Mouse (Mus musculus) spleen, adult 2 months (tissue): ENCODE measurements around the gene Lpp. TPM values are rescaled to one million over a fixed set of nuclear protein-coding genes. Genes with fewer than 3 reads are reported as not detected.
A peak's percentile ranks its signal among the peaks of the same experiment; 100 is the strongest.

ENCODE experiments used
- DNase-seq, 2 experiments: peaks; one replicate each; pipeline versions ENCODE4 v3.0.0 to v3.0.0-alpha.2; 2012 to 2021; ENCODE audit warnings: low spot score in 2 of 2, low read depth in 1 of 2
- H3K27ac ChIP-seq: fragments of 200-500 bp; 2 replicates; pipeline ENCODE4 v1.5.1; 2012; ENCODE audit warnings: low read length, inconsistent platforms; ENCODE audit not compliant: insufficient read depth
- H3K27me3 ChIP-seq: fragments of 200-500 bp; 2 replicates; pipeline ENCODE4 v1.6.1; 2012; ENCODE audit warnings: mild to moderate bottlenecking, moderate library complexity, low read length, inconsistent platforms; ENCODE audit not compliant: control insufficient read depth, insufficient read depth
- H3K36me3 ChIP-seq: fragments of 200-500 bp; 2 replicates; pipeline ENCODE4 v1.6.1; 2012; ENCODE audit warnings: mild to moderate bottlenecking, low read length, inconsistent platforms; ENCODE audit not compliant: control insufficient read depth, insufficient read depth
- H3K4me1 ChIP-seq: fragments of 200-500 bp; 2 replicates; pipeline ENCODE4 v1.6.1; 2011; ENCODE audit warnings: inconsistent platforms; ENCODE audit not compliant: control insufficient read depth, insufficient read depth, insufficient read length
- H3K4me3 ChIP-seq: fragments of 200-500 bp; 2 replicates; pipeline ENCODE4 v1.5.1; 2011; ENCODE audit warnings: mild to moderate bottlenecking, inconsistent platforms; ENCODE audit not compliant: insufficient read depth, insufficient read length; ENCODE audit errors: extremely low read depth
- CTCF ChIP-seq: fragments of 200-500 bp; IDR thresholded peaks from 2 replicates; pipeline ENCODE4 v1.5.1; 2011; ENCODE audit warnings: mild to moderate bottlenecking, inconsistent platforms; ENCODE audit not compliant: insufficient read depth, insufficient read length, insufficient replicate concordance; ENCODE audit errors: extremely low read depth
- POLR2A ChIP-seq: fragments of 200-500 bp; IDR thresholded peaks from 2 replicates; pipeline ENCODE4 v1.6.1; 2011; ENCODE audit warnings: low read depth, low read length, inconsistent platforms
- WGBS: fragments of 180-500 bp; shearing (Covaris S2); methylation state at CpG from one replicate; pipeline ENCODE4 v1.1.7; 2018; 5-methylcytosine and 5-hydroxymethylcytosine counted together
- polyA plus RNA-seq: library from polyadenylated mRNA; depleted of rRNA; stranded (reverse); fragments of >200 nt; gene quantifications from 2 replicates; pipeline ENCODE4 v1.2.3, GENCODE M21; 2012

Gene Lpp
- polyA plus RNA-seq, 1 experiment: 8.2 TPM

DNA sequence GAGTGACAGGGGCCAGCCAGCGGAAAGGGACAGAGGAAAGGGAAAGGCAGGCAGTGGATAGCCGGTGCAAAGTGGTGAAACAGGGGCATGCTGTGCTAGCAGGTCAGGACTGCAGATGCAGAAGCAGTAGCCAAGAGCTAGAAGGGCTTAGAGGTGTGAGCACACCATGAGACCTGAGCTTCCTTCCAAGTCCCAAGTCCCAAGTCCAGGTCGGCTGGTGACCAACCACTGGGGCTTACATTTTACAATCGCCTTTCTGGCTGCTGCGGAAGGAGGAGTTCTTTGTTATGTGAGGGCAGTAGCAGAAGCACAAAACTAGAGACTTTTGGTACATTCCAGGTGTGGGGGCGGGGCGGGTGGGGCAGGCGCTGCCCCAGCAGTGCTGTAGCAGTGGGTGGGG, 56.5 kb downstream of the Lpp start:
- Histone ChIP-seq H3K4me1 (peaks cover 33% of the 10 kb centered on the region), H3K36me3 (no peaks in the 10 kb centered on the region; the same call in 1 of the 2 replicates), H3K4me3 (no peak overlapping the region), H3K27ac (no peak overlapping the region), H3K27me3 (no peaks in the 10 kb centered on the region)
- no peak for DNase-seq
- WGBS: 79% methylated on average over 8 of the region's 8 CpGs
- TF ChIP-seq CTCF (no peak), POLR2A (no peak)

DNA sequence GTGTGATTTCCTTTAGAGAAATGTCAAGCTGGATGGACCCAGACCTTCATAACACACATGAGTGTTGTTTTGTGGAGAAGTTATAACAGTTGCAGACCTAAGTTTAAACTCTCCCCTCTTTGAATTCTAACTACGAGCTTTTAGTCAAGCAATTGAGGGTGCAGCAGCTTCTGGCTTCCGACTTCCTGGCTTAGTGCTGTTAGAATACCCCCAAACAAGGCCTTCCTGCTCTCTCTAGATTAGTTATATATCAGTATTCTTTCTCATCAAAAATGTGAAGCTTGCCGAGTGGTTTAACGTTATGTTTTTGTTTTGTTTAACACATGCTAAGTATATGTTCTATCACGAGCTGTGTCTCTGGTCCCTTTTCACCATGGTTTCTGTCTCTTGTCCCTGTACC, 56.9 kb downstream of the Lpp start:
- Histone ChIP-seq H3K27me3 (no peaks in the 10 kb centered on the region), H3K27ac (peak overlapping the region; percentile 52; the same call in 1 of the 2 replicates), H3K36me3 (no peaks in the 10 kb centered on the region; the same call in 1 of the 2 replicates), H3K4me1 (peaks cover 30% of the 10 kb centered on the region), H3K4me3 (no peak overlapping the region)
- TF ChIP-seq CTCF (no peak), POLR2A (no peak)
- DNase-seq: no peak
- 68% methylated on average over 5 of the region's 5 CpGs for WGBS

GRCm38 (mm10) chr16:24451123-24451522, 57.8 kb downstream of the Lpp start:
- no peak for TF ChIP-seq CTCF
- TF ChIP-seq POLR2A: no peak
- peaks cover 22% of the 10 kb centered on the region for H3K4me1 ChIP-seq
- 90% methylated on average over 5 of the region's 5 CpGs for WGBS
- H3K4me3 ChIP-seq: no peak overlapping the region
- no peak overlapping the region for H3K27ac ChIP-seq
- no peaks in the 10 kb centered on the region for H3K27me3 ChIP-seq
- H3K36me3 ChIP-seq: no peaks in the 10 kb centered on the region
- no peak for DNase-seq

GRCm38 (mm10) chr16:24453536-24453935, 60.2 kb downstream of the Lpp start:
- Histone ChIP-seq H3K4me1 (peaks cover 11% of the 10 kb centered on the region), H3K4me3 (no peak overlapping the region), H3K27me3 (no peaks in the 10 kb centered on the region), H3K27ac (no peak overlapping the region), H3K36me3 (0 out of 2 replicates have a peak, but pooled peaks cover 1% of the 10 kb centered on the region)
- no peak for DNase-seq
- 93% methylated on average over 4 of the region's 4 CpGs for WGBS
- TF ChIP-seq CTCF (no peak), POLR2A (no peak)

DNA sequence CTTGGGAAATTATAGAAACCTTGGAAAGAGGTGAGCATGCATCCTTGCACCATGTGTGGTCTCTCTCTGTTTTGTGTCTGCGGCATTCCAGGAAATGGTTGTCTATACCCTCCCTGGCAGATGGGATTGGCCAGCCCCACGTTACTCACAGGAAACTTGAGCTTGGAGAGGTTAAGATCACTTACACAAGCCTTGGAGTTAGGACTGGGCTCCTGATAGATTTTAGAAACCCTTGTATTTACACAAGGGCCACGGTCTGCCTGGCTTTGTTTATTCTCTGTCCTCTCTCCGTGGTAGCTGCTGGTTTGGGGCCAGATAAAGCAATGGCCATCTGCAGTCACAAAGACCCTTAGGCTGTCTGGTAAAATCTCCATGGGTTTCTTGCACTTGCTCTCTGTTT, 61.2 kb downstream of the Lpp start:
- 87% methylated on average over 4 of the region's 4 CpGs for WGBS
- 0 out of 2 replicates have a peak, but pooled peaks cover 1% of the 10 kb centered on the region for H3K36me3 ChIP-seq
- no peak for DNase-seq
- no peaks in the 10 kb centered on the region for H3K27me3 ChIP-seq
- TF ChIP-seq CTCF: no peak
- no peak for TF ChIP-seq POLR2A
- no peak overlapping the region for H3K27ac ChIP-seq
- peaks cover 7% of the 10 kb centered on the region; the same call in 1 of the 2 replicates for H3K4me1 ChIP-seq
- H3K4me3 ChIP-seq: no peak overlapping the region

DNA sequence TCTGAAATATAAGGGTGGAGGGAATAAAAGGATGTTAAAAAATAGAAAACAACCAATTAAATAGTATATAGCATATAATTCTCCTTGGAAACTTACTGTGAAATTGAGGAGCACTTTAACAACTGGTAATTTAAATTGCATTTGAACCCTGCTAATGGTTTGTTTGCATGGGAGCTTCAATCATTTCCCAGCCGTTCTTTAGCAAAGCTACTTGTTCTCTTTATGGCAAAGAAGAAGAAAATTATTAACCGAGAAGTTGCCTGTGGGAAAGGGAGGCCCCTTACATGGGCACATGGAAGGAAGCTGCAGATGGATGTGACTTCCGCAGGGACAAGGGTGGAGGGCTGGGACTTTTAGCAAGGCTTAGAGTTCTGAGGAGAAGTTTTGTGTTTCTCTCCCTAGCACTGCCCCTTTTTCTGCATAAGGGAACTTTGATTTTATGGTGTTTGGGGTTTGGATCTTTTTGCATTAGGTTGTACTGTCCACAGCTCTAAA, 62.1 kb downstream of the Lpp start:
- 78% methylated on average over 3 of the region's 3 CpGs for WGBS
- 0 out of 2 replicates have a peak, but pooled peaks cover 3% of the 10 kb centered on the region for H3K4me1 ChIP-seq
- H3K4me3 ChIP-seq: no peak overlapping the region
- DNase-seq: no peak
- TF ChIP-seq CTCF (no peak), POLR2A (no peak)
- H3K36me3 ChIP-seq: 0 out of 2 replicates have a peak, but pooled peaks cover 1% of the 10 kb centered on the region
- H3K27ac ChIP-seq: no peak overlapping the region
- no peaks in the 10 kb centered on the region for H3K27me3 ChIP-seq

- 94% methylated on average over 2 of the region's 2 CpGs for WGBS
- no peak overlapping the region for H3K4me3 ChIP-seq
- peaks cover 7% of the 10 kb centered on the region; the same call in 1 of the 2 replicates for H3K4me1 ChIP-seq
Measured at GRCm38 (mm10) chr16:24463842-24464241, 70.5 kb downstream of the Lpp start.

More at GRCm38 (mm10) chr16:24463842-24464241, 70.5 kb downstream of the Lpp start:
- no peak for DNase-seq
- Histone ChIP-seq H3K36me3 (no peaks in the 10 kb centered on the region), H3K27ac (no peak overlapping the region), H3K27me3 (no peaks in the 10 kb centered on the region)
- TF ChIP-seq CTCF: no peak
- TF ChIP-seq POLR2A: no peak
